Mouse (Mus musculus) activated CD4-positive, CD25-positive, alpha-beta regulatory T cell, adult 4 months (primary cell): ENCODE results near the gene Gnai3. TPM values are rescaled to one million over a fixed set of nuclear protein-coding genes. Genes with fewer than 3 reads are reported as not detected.

Experiments used
- ATAC-seq: one replicate; pipeline ENCODE4 v1.8.0; 2017
- polyA plus RNA-seq, 2 experiments: library from polyadenylated mRNA; unstranded; fragments of 100-300 nt; shearing (Covaris generic); gene quantifications; one replicate each; pipeline ENCODE4 v1.2.1; 2017

Gnai3 gene
- polyA plus RNA-seq = 100 to 1,000 TPM; 109 to 113 TPM

GRCm38 (mm10) chr3:108145534-108146445 lies at the start of gene Gnai3:
TSS of gene Gnai3 (minus strand) at chr3:108146146.
- ATAC-seq = peak; percentile 95

DNA sequence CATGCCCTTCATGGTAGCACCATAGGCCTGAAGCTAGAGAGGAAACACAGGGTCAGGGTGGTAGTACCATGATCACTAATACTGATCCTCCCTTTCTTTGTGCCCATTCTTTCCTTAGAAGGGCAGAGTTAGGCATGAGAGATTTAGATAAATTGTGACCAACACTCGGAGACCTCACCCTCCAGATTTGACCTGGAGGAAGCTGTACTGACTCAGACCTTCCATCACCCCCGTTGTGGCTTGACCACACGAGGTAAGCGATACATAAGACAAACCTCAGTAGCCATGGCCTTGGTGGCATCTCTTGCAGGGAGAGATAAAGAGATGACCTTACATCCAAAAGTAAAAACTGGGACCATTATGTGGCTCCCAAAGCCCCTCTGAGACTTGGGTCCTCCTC lies 49.3 kb upstream of the Gnai3 start:
- no peak for ATAC-seq

DNA sequence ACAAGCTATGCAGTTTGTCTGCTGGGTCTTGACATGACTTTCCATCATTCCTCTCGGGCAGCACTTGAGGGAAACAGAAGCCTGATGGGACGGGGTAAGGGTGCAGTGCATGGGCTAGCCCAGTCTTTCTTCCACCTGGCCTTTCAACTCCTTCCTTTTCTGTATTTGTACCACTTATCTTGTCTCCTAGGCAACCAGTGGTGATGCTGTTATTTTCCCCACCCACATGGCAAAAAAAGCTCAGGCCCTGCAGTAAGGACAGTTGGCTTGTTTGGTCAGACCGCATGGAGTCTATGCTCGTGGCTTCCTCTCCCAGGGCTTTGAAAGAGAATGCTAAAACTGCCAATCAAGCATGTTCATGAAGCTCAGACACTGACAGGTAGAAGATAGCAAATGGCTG lies 47.7 kb upstream of the Gnai3 start:
- ATAC-seq = no peak

GRCm38 (mm10) chr3:108189897-108190296 lies 44.0 kb upstream of the Gnai3 start:
- no peak for ATAC-seq

GRCm38 (mm10) chr3:108188716-108189490 lies 43.0 kb upstream of the Gnai3 start:
- ATAC-seq = no peak

DNA sequence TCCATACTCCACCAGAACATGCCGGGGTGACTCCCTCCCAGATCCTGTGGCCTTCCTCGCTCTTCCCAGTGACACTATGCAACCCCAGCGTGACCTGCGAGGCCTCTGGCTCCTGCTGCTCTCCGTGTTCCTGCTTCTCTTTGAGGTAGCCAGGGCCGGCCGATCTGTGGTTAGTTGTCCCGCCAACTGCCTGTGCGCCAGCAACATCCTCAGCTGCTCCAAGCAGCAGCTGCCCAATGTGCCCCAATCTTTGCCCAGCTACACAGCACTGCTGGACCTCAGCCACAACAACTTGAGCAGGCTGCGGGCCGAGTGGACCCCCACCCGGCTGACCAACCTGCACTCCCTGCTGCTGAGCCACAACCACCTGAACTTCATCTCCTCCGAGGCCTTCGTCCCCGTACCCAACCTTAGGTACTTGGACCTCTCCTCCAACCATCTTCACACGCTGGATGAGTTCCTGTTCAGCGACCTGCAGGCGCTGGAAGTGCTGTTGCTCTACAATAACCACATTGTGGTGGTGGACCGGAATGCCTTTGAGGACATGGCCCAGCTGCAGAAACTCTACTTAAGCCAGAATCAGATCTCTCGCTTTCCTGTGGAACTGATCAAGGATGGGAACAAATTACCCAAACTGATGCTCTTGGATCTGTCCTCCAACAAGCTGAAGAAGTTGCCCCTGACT lies 41.3 kb upstream of the Gnai3 start:
- no peak for ATAC-seq

- ATAC-seq = peak; percentile 37
These were observed 40.4 kb upstream of the Gnai3 start, which contains the start of gene Amigo1 for GRCm38 (mm10) chr3:108186098-108187047. TSS of gene Amigo1 (plus strand) at chr3:108186335.

- ATAC-seq = no peak
These were observed 39.6 kb upstream of the Gnai3 start for GRCm38 (mm10) chr3:108185460-108186097.

DNA sequence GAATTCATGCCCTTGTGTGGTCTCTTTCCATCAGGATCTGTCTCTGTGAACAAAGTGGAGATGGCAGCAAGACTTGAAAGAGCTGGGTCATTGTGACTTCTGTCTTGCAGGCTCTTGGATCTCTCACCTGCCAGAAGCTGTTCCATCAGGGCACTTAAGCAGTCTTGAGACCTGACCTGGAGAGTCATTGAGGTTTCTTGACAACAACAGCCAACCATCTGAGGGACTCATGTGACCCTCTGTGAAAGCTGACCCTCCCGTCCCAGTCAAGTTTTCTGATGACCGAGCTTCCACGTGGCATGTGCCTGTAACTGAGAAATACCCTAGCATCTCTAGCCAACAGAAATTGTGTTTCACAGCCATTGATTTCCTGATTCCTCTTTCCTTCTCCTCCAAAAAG lies 38.8 kb upstream of the Gnai3 start:
- ATAC-seq = no peak

- no peak for ATAC-seq
These were observed 34.6 kb upstream of the Gnai3 start for GRCm38 (mm10) chr3:108180514-108180913.

GRCm38 (mm10) chr3:108178756-108179715 lies 33.1 kb upstream of the Gnai3 start:
- no peak for ATAC-seq

DNA sequence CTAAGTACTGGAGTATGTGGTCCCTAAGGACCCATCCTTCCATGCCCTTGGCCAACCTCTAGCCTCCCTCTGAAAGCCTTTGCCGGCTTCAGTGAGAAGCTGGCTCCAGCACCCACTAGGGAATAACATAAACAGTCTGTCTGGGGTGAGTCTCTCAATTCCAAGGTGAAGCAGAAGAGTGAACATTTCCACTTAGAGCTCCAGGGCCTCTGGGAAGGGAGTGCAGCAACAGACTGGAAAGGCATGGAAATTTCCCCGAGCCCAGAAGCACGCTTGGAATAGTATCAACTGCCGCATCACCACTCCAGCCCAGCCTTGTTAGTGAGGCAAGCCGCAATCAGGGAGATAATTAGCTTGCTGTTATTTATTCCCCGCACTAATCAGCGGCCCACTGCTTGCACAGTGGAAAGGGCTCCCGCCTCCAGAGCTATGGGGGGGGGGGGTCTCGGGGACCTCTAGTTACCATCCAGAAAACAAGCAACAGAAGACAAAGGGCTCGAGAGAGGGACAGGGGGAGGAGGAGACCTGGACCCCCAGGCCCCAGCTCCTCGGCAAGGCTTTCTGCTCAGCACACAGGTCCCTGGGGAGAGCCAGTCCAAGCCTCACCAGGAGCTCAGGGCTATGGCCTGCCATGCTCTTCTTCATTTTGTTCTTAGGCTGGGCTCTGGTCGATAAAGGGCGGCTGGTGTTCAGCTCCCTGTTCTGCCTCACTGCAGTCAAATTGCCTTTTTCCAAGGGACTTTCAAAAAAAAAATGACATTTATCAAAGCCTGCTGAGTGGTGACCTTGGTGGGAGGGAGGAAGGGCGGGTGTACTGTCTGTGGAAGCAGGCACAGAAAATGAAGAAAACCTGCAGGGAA lies 29.0 kb upstream of the Gnai3 start:
- no peak for ATAC-seq

DNA sequence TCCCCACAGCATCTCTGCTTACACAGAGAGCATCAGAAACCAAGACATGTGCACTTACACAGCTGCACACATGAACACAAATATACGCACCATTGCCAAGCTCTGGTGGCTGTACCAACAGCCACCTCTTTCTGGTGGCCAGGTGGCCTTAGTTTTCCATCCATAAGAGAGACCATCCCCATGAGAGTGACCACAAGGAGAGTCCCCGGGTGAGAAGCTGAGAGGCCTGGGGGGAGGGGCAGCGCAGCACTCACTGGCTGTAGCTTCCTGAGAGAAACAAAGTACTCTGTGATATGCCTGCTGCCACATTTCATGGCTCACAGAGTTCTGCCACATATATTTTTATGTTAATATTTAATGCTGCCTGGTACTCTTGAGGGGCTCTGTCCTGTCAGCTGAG lies 23.3 kb upstream of the Gnai3 start:
- ATAC-seq = no peak

DNA sequence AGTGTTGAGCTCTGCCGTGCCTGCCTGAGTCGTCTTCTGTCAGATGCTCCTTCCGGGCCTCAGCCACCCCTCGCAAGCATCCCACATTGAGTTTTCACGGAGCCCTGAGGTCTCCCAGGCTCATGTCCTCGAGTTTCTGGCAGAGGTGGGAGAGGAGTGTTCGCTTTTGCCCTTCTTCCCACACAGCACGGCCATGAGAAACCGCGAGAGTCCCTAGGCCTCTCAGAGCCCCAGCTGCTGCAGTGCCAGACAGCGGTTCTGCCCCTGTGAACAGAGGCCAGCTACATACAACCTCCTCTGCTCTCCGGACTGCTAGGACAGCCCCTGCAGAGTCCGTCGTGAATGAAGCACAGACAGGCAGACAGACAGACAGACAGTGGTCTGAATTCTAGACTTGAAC lies 21.6 kb upstream of the Gnai3 start:
- no peak for ATAC-seq

GRCm38 (mm10) chr3:108166486-108167211 lies 20.7 kb upstream of the Gnai3 start:
- ATAC-seq = no peak

DNA sequence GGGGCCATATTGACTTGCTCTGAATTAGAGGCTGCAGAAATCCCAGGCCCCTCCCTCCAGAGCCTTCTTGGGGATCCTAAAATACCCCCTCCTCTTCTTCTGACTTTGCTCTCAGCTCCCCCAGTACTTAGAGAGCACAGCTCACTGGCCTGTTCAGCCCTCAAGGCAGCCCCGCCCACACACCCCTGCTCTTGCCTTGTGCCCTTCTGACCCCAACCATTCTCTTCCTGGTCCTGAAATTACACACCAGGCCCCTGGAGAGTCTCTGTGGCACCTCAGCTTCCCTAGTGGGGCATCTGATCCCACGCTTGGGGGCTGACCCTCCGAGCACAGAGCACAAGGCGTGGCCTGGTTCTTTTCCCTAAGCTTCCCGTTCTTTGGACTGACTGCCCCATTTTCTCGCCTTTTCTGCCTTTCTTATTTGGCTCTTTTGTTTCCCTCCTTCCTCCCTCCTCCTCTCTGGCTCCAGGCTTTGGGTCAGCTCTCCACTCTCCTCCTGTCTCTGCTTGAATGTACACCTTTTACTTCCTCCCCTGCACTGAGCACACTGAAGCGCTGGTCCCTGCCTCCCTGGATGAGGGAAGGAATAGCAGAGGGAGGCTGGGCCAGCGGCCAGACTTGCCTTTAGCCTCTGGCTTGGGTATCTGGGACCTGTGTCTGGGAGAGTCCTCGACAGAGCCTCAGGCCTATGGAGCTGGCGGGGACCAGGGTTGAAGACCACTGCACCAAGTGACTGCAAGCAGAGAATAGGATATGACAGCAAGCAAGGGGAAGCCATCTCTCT lies 19.8 kb upstream of the Gnai3 start:
- no peak for ATAC-seq

- ATAC-seq = peak; percentile 89
These were observed 18.9 kb upstream of the Gnai3 start for GRCm38 (mm10) chr3:108164807-108165206.

- no peak for ATAC-seq
These were observed 18.1 kb upstream of the Gnai3 start for GRCm38 (mm10) chr3:108164091-108164490.
